Mouse (Mus musculus) CD4-positive naive resting alpha-beta T cell, adult 76 days (primary cell): ENCODE data around the gene Trpv4. TPM values are rescaled to one million over a fixed set of nuclear protein-coding genes. Genes with fewer than 3 reads are reported as not detected.

ENCODE experiments used
- total RNA-seq: library from RNA; stranded (reverse); gene quantifications from one replicate; pipeline ENCODE4 v1.2.4, GENCODE M21; 2023

Gene Trpv4
- 0.23 TPM for total RNA-seq

GRCm38 (mm10) chr5:114658255-114658654, at the start of gene Trpv4:
Trpv4 (minus strand) TSS chr5:114658421.

DNA sequence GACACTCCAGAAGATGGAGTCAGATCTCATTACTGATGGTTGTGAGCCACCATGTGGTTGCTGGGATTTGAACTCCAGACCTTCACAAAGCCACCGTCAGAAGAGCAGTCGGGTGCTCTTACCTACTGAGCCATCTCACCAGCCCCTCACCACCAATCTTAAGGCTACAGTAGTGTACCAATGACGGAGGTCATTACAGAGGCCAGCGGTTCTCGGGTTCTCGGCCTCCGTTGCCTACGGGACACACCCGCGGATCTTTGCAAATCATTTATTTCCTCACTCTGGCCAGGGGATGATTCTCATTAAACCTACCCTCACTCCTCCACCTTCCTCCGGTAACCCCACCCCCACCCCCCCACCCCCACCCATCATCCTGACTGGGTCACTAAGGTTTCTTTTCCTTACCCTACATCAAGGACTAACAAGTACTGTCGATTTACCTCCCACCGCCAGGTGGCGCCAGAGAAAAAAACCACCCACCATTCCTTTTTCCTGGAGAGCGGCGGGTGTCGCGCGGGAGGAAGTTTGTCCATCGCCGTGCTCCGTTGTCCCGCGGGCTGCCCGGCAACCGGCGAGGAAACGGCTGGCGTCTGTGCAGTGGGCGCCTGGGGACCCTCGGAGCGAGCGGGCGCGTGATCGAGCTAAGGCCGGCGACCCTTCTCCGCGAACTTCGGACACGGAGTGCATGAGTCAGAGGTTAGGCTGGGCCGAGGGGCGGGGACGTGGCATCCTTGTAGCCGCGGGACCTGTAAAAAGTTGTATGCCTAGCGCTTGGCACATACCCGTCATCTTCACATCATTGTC, 49.2 kb upstream of the Trpv4 start, which contains the start of gene Tchp:
Gene Tchp (plus strand): TSS at position 496 of the 804 bp plus-strand sequence.

DNA sequence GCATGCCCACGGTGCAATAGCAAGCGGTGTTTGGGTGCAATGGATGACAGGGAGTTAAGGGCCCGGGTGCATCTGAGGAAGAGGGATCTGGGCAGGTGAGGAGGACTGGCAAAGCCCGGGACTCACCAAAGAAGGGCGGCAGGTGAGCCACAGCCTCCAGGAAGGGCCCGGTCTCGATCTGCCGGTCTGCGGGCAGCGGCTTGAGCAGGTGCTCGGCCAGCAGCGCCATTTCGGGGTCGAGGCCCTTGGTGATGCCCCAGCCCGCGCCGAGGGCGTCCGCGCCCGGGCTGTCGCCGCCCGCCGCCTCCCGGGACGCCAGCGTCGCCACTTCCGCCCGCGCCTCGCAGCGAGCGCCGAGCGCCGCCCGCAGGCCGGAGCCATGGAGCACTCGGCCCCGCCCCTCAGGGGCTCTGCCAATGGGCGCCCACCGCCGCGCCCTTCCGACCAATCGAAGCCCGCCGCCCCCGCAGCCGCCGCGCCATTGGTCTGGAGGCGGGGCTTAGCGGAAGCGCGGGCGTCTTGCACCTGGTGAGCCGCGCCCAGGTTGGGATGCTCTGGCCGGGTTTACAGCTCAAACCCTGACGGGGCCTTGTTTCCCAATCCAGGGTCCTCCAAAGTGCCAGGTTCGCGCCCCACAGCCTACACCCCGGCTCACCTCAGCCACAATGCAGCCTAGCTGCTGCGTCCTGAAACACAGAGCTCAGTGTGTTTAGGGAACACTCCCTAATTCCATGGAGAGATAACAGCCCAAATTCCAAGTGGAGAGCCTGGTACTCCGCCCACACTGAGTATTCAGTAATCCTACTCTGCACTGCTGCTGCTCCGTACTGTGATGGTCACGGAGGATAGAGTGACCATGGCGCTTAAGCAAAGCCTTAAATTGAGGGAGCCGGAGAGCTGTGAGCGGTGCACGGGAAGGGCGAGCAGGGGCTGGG, 32.7 kb upstream of the Trpv4 start, which contains the start of gene Gltp:
Gene Gltp (minus strand): TSS at position 352 of the 935 bp plus-strand sequence.

Other genes with a start within 250 kb of the Trpv4 start
- 9.3 TPM for gene Mmab, start 214.4 kb downstream of the Trpv4 start, total RNA-seq
- gene Mvk, start 214.2 kb downstream of the Trpv4 start, total RNA-seq = 22.9 TPM
- gene Fam222a, start 90.4 kb downstream of the Trpv4 start, total RNA-seq = 14.7 TPM
- 106 TPM for gene Gltp, start 32.6 kb upstream of the Trpv4 start, total RNA-seq
- 21.5 TPM for gene Tchp, start 49.3 kb upstream of the Trpv4 start, total RNA-seq
- gene Ankrd13a, start 116.3 kb upstream of the Trpv4 start, total RNA-seq = 139 TPM
- gene Git2, start 117.1 kb upstream of the Trpv4 start, total RNA-seq = 185 TPM
- gene 1500011B03Rik, start 165.0 kb upstream of the Trpv4 start, total RNA-seq = 48.3 TPM
- not detected for gene 4930519G04Rik, start 195.2 kb upstream of the Trpv4 start, total RNA-seq
- not detected for gene Gm9936, start 200.3 kb upstream of the Trpv4 start, total RNA-seq
- gene Oasl2, start 238.5 kb upstream of the Trpv4 start, total RNA-seq = 31.4 TPM